ENCODE assay signal across 27 mouse cellular contexts in genomic region chr2:136676196-136676595, GRCm38 (mm10). TPM values are rescaled to one million over a fixed set of nuclear protein-coding genes. Genes with fewer than 3 reads are reported as not detected.
"Had no signal": no experiment of that assay in that cellular context is flagged by ENCODE, and none has a peak within 500 bp of the region (broad histone marks: within the 10 kb centered on the region; RNA-seq: fewer than 3 reads in every experiment).

No protein-coding gene starts in this region.

- DNase-seq: gastrocnemius, postnatal 14 days; gastrocnemius, postnatal 36 days; heart, adult 18-20 months; heart, postnatal 10 days; heart, postnatal 4 days; kidney, adult 18-20 months; kidney, adult 8-10 months; kidney, postnatal 10 days; kidney, postnatal 25 days; kidney, postnatal 4 days; liver had no signal

- H3K4me2 ChIP-seq: heart, embryonic 12.5 days; hindbrain, embryonic 12.5 days; hindbrain, embryonic 14.5 days; intestine, embryonic 15.5 days; limb, embryonic 12.5 days; liver, embryonic 11.5 days had no signal

- H3K27me3 ChIP-seq: heart, embryonic 12.5 days; hindbrain, embryonic 12.5 days; intestine, embryonic 15.5 days; limb, embryonic 12.5 days had no signal

- H3K27ac ChIP-seq: heart, embryonic 10.5 days; hindbrain, embryonic 10.5 days; hindbrain, embryonic 12.5 days; hindbrain, embryonic 14.5 days; intestine, embryonic 15.5 days; limb, embryonic 10.5 days; limb, embryonic 12.5 days; liver, embryonic 14.5 days had no signal

- H3K4me3 ChIP-seq: heart, embryonic 10.5 days; heart, embryonic 12.5 days; hindbrain, embryonic 10.5 days; hindbrain, embryonic 12.5 days; intestine, embryonic 15.5 days; layer of hippocampus, adult 2 months; limb, embryonic 10.5 days; limb, embryonic 12.5 days had no signal

- H3K9ac ChIP-seq: heart, embryonic 12.5 days; hindbrain, embryonic 12.5 days; hindbrain, embryonic 14.5 days; intestine, embryonic 15.5 days; limb, embryonic 12.5 days; liver, embryonic 14.5 days had no signal

- H3K36me3 ChIP-seq: heart, embryonic 10.5 days; heart, embryonic 12.5 days; hindbrain, embryonic 10.5 days; hindbrain, embryonic 12.5 days; intestine, embryonic 15.5 days; limb, embryonic 10.5 days; limb, embryonic 12.5 days had no signal

- ATAC-seq: hindbrain, embryonic 16.5 days; inflammation-experienced regulatory T-cells, adult 6 months; intestine, embryonic 15.5 days; intestine, postnatal 0 days had no signal

- H3K9me3 ChIP-seq: heart, embryonic 10.5 days; heart, embryonic 12.5 days; hindbrain, embryonic 10.5 days; hindbrain, embryonic 12.5 days; intestine, embryonic 15.5 days; limb, embryonic 10.5 days; limb, embryonic 12.5 days had no signal

RNA-seq across cellular contexts. Expression of gene Snap25, which starts 37.1 kb away (rescaled TPM):
- total RNA-seq: gastrocnemius, adult 18-20 months; gastrocnemius, postnatal 36 days; heart, postnatal 25 days had no signal
- polyA plus RNA-seq: inflammation-experienced regulatory T-cells, adult 6 months had no signal
